Mouse (Mus musculus): Measurements from ENCODE around the gene Mfsd4b1. TPM values are rescaled to one million over a fixed set of nuclear protein-coding genes. Genes with fewer than 3 reads are reported as not detected.

Gene Mfsd4b1
- polyA plus RNA-seq, 1 experiment from 2014 or later = 0.09 TPM

DNA sequence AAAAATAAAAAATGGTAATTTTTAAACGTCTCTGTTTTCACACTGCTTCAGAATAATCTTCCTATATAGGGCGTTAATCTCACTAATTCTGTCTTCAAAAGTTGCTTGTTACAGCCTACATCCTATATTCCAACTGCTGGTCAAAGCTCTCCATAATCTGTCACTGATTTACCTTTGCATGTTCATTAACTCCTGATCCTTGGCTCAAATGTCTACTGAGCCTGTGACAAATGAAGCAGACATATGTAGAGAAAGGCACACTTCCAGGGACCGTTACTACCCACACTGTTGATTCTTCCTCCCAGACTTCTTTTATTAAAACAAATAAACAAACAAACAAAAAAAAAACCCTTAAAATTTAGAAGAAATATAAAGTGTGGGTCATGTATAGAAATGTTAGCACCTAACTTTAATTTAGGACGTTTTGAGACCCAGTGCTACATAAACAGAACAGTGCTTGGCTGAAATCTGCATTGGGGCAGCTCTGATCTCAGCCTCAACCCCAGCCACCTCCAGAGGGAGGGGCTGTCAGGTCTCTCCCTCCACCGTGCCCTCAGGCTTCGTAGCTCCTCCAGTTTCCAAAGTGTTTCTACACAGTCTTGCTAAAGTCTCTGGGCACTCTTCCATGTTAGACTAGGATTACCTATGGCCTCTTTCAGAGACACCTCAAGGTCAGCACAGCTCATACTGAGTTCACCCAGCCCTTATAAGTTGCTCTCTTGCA, 33.2 kb upstream of the Mfsd4b1 start:
- H3K27ac ChIP-seq = no peak overlapping the region
- no peak for ATAC-seq (ENCODE audit: insufficient read depth, low FRiP score, low read depth)
- no peaks in the 10 kb centered on the region for H3K27me3 ChIP-seq (replicated peaks)
- no peaks in the 10 kb centered on the region for H3K4me1 ChIP-seq
- H3K4me2 ChIP-seq = no peak overlapping the region
- no peak overlapping the region for H3K4me3 ChIP-seq (replicated peaks)
- H3K36me3 ChIP-seq = no peaks in the 10 kb centered on the region
- H3K9me3 ChIP-seq = no peaks in the 10 kb centered on the region
- H3K9ac ChIP-seq = no peak overlapping the region
- WGBS = 55% methylated on average over 6 of the region's 6 CpGs

DNA sequence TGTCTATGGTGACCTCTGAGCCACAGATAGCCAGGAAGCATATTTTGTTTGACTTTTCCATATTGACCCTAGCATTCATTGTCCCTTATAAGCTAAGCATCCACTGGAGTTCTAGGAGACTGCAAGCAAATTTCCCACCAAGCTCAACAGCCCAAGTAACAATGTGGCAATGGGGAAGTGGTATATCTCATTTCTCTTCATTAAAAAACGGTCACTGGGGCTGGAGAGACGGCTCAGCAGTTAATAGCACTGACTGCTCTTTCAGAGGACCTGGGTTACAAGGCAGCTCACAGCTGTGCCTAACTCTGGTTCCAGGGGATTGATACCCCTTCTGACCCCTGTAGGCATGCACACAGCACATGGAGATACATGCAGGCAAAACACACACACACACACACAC, 32.5 kb upstream of the Mfsd4b1 start:
- no peaks in the 10 kb centered on the region for H3K4me1 ChIP-seq
- 38% methylated on average over 2 of the region's 2 CpGs for WGBS
- no peaks in the 10 kb centered on the region for H3K27me3 ChIP-seq (replicated peaks)
- H3K9me3 ChIP-seq = no peaks in the 10 kb centered on the region
- no peak overlapping the region for H3K4me2 ChIP-seq
- no peaks in the 10 kb centered on the region for H3K36me3 ChIP-seq
- no peak overlapping the region for H3K4me3 ChIP-seq (replicated peaks)
- no peak overlapping the region for H3K27ac ChIP-seq
- H3K9ac ChIP-seq = no peak overlapping the region
- no peak for ATAC-seq (ENCODE audit: insufficient read depth, low FRiP score, low read depth)

- Histone ChIP-seq H3K36me3 (no peaks in the 10 kb centered on the region), H3K4me2 (no peak overlapping the region), H3K9me3 (no peaks in the 10 kb centered on the region), H3K4me1 (no peaks in the 10 kb centered on the region), H3K9ac (no peak overlapping the region), H3K27me3 (replicated peaks) (no peaks in the 10 kb centered on the region), H3K4me3 (replicated peaks) (no peak overlapping the region), H3K27ac (no peak overlapping the region)
- WGBS = 83% methylated on average over 8 of the region's 8 CpGs
- no peak for ATAC-seq (ENCODE audit: insufficient read depth, low FRiP score, low read depth)
Observed at GRCm38 (mm10) chr10:40054455-40054854, 29.4 kb upstream of the Mfsd4b1 start.

DNA sequence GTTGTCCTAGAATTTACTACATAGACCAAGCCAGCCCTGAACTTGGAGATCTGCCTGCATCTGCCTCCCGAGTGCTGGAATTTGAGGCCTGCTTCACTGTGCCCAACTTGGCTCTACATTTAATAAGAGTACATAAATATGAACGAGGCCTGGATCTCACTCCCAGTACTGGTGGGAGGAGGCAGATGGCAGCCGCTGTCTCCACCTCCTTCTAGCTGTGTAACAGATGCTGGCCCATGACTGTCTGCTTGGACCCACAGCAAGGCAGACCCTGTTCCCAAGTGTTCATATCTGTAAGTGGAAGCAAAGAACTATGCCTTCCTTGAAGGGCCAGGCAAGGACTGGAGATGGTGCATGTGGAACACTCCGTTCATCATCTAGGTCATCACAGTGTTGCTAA, 28.8 kb upstream of the Mfsd4b1 start:
- Histone ChIP-seq H3K4me2 (no peak overlapping the region), H3K9ac (no peak overlapping the region), H3K4me1 (no peaks in the 10 kb centered on the region), H3K27ac (no peak overlapping the region), H3K36me3 (no peaks in the 10 kb centered on the region), H3K9me3 (no peaks in the 10 kb centered on the region), H3K27me3 (replicated peaks) (no peaks in the 10 kb centered on the region), H3K4me3 (replicated peaks) (no peak overlapping the region)
- WGBS = 90% methylated on average over 4 of the region's 4 CpGs
- ATAC-seq (ENCODE audit: insufficient read depth, low FRiP score, low read depth) = no peak

DNA sequence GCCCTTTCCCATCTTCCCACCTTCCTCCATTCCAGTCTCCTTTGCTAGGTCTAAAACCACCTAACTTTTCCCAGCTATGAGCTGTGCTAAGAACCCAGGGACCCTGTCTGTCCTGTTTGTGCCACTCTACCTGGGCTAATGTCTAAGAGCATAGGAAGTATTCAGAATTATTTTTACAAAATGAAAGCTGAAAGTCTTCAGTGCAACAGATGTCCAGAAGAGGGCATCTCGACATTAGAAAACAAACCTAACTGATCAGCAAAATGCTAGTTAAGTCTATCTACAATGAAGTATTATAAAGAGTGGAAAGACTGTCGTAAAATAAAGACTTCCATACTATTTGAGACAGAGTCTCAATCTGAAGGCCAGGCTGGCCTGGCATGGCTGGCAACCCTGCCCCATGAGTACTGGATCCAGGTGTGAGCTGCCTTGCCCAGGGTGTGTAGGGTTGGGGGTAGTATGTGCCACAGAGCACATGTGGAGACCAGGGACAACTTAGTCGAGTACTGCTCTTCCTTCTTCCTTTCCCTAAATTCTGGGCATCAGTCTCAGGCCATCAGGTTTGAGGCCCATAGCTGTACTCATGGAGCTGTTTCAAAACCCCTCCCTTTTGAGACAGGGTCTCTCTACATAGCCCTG, 28.3 kb upstream of the Mfsd4b1 start:
- H3K27ac ChIP-seq = no peak overlapping the region
- WGBS = 48% methylated on average over 3 of the region's 3 CpGs
- H3K9me3 ChIP-seq = no peaks in the 10 kb centered on the region
- H3K9ac ChIP-seq = no peak overlapping the region
- ATAC-seq (ENCODE audit: insufficient read depth, low FRiP score, low read depth) = no peak
- no peaks in the 10 kb centered on the region for H3K27me3 ChIP-seq (replicated peaks)
- no peaks in the 10 kb centered on the region for H3K36me3 ChIP-seq
- H3K4me1 ChIP-seq = no peaks in the 10 kb centered on the region
- no peak overlapping the region for H3K4me3 ChIP-seq (replicated peaks)
- no peak overlapping the region for H3K4me2 ChIP-seq

DNA sequence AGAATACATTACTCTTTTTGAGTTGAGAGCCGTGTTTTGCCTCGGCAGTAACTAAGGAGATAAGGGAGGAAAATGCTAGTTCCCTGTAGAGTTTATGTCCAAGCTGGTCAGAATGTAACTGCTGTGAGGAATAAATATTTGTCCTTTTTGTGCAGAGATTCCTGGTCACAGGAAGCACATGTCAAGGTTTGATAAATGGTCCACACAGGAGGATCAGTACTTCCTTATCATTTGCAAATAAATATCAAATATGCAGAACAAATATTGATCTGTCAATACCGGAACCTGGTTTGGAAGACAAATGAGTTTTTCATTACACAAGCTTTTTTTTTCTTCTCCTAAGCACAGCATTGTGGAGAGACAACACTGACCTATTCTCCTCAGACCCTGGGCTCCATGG, 26.9 kb upstream of the Mfsd4b1 start:
- Histone ChIP-seq H3K4me3 (replicated peaks) (no peak overlapping the region), H3K9me3 (no peaks in the 10 kb centered on the region), H3K27me3 (replicated peaks) (no peaks in the 10 kb centered on the region), H3K27ac (no peak overlapping the region), H3K4me1 (no peaks in the 10 kb centered on the region), H3K4me2 (no peak overlapping the region), H3K36me3 (no peaks in the 10 kb centered on the region), H3K9ac (no peak overlapping the region)
- ATAC-seq (ENCODE audit: insufficient read depth, low FRiP score, low read depth) = peak; percentile 14; the same call in 1 of the 2 replicates
- WGBS = 40% methylated on average over 3 of the region's 3 CpGs

- no peaks in the 10 kb centered on the region for H3K9me3 ChIP-seq
- H3K9ac ChIP-seq = no peak overlapping the region
- H3K4me2 ChIP-seq = no peak overlapping the region
- no peak overlapping the region for H3K4me3 ChIP-seq (replicated peaks)
- no peak overlapping the region for H3K27ac ChIP-seq
- 78% methylated on average over 2 of the region's 2 CpGs for WGBS
- no peaks in the 10 kb centered on the region for H3K4me1 ChIP-seq
- H3K36me3 ChIP-seq = no peaks in the 10 kb centered on the region
- H3K27me3 ChIP-seq (replicated peaks) = no peaks in the 10 kb centered on the region
- ATAC-seq (ENCODE audit: insufficient read depth, low FRiP score, low read depth) = no peak
Observed at GRCm38 (mm10) chr10:40050763-40051162, 25.7 kb upstream of the Mfsd4b1 start.

- Histone ChIP-seq H3K27ac (no peak overlapping the region), H3K9ac (no peak overlapping the region), H3K36me3 (no peaks in the 10 kb centered on the region), H3K4me2 (no peak overlapping the region), H3K27me3 (replicated peaks) (no peaks in the 10 kb centered on the region), H3K4me1 (no peaks in the 10 kb centered on the region), H3K9me3 (no peaks in the 10 kb centered on the region), H3K4me3 (replicated peaks) (no peak overlapping the region)
- WGBS = 28% methylated on average over 4 of the region's 4 CpGs
- no peak for ATAC-seq (ENCODE audit: insufficient read depth, low FRiP score, low read depth)
Observed at GRCm38 (mm10) chr10:40041339-40041738, 16.3 kb upstream of the Mfsd4b1 start.

GRCm38 (mm10) chr10:40036686-40037560, 11.9 kb upstream of the Mfsd4b1 start:
- no peak overlapping the region for H3K27ac ChIP-seq
- H3K4me3 ChIP-seq (replicated peaks) = no peak overlapping the region
- WGBS = 69% methylated on average over 24 of the region's 24 CpGs
- H3K36me3 ChIP-seq = no peaks in the 10 kb centered on the region
- no peak overlapping the region for H3K4me2 ChIP-seq
- ATAC-seq (ENCODE audit: insufficient read depth, low FRiP score, low read depth) = no peak
- no peaks in the 10 kb centered on the region for H3K27me3 ChIP-seq (replicated peaks)
- H3K9ac ChIP-seq = no peak overlapping the region
- no peaks in the 10 kb centered on the region for H3K4me1 ChIP-seq
- H3K9me3 ChIP-seq = no peaks in the 10 kb centered on the region

- H3K27me3 ChIP-seq (replicated peaks) = no peaks in the 10 kb centered on the region
- no peaks in the 10 kb centered on the region for H3K4me1 ChIP-seq
- H3K27ac ChIP-seq = no peak overlapping the region
- no peak overlapping the region for H3K9ac ChIP-seq
- WGBS = 95% methylated on average over 6 of the region's 6 CpGs
- no peak overlapping the region for H3K4me3 ChIP-seq (replicated peaks)
- ATAC-seq (ENCODE audit: insufficient read depth, low FRiP score, low read depth) = no peak
- no peak overlapping the region for H3K4me2 ChIP-seq
- H3K9me3 ChIP-seq = no peaks in the 10 kb centered on the region
- no peaks in the 10 kb centered on the region for H3K36me3 ChIP-seq
Observed at GRCm38 (mm10) chr10:40034956-40035355, 9.9 kb upstream of the Mfsd4b1 start.

DNA sequence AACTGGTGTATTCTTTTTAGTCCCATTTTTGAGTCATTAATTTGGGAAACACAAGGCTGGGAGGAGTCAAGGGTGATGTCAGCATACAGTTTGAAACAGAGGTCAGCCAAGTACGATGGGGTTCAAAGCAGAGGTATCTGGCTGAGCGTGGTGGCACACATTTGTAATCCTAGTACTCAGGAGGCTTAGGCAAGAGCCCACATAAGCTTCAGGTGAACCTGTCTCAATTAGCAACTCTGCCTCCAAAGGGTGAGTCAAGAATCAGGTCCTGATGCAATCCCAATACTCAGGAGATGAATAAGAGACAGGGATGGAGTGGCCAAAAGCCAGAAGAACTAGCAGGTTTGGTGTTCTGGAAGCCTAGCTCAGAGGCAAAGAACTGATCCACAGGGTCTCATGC, 7.8 kb upstream of the Mfsd4b1 start:
- H3K4me2 ChIP-seq = no peak overlapping the region
- H3K27me3 ChIP-seq (replicated peaks) = no peaks in the 10 kb centered on the region
- no peaks in the 10 kb centered on the region for H3K36me3 ChIP-seq
- no peak overlapping the region for H3K27ac ChIP-seq
- no peak overlapping the region for H3K4me3 ChIP-seq (replicated peaks)
- 70% methylated on average over 2 of the region's 2 CpGs for WGBS
- no peaks in the 10 kb centered on the region for H3K9me3 ChIP-seq
- no peaks in the 10 kb centered on the region for H3K4me1 ChIP-seq
- H3K9ac ChIP-seq = no peak overlapping the region
- ATAC-seq (ENCODE audit: insufficient read depth, low FRiP score, low read depth) = no peak

- Histone ChIP-seq H3K4me3 (replicated peaks) (no peak overlapping the region), H3K27ac (no peak overlapping the region), H3K27me3 (replicated peaks) (no peaks in the 10 kb centered on the region), H3K9ac (no peak overlapping the region), H3K36me3 (no peaks in the 10 kb centered on the region), H3K9me3 (no peaks in the 10 kb centered on the region), H3K4me2 (no peak overlapping the region), H3K4me1 (no peaks in the 10 kb centered on the region)
- ATAC-seq (ENCODE audit: insufficient read depth, low FRiP score, low read depth) = no peak
- 93% methylated on average over 6 of the region's 6 CpGs for WGBS
Observed at GRCm38 (mm10) chr10:40030716-40031115, 5.6 kb upstream of the Mfsd4b1 start.
